Mouse (Mus musculus) brain, embryonic 14.5 days (tissue): ENCODE results near the gene Zfp276.

ENCODE experiments used
- CTCF ChIP-seq: fragments of 200-500 bp; IDR thresholded peaks from 2 replicates; pipeline ENCODE4 v1.5.1; 2012; ENCODE audit warnings: inconsistent platforms, mild to moderate bottlenecking, moderate library complexity, borderline replicate concordance; ENCODE audit not compliant: insufficient read depth, insufficient read length; ENCODE audit errors: extremely low read depth
- POLR2A ChIP-seq: fragments of 200-500 bp; IDR thresholded peaks from 2 replicates; pipeline ENCODE4 v1.6.1; 2012; ENCODE audit warnings: mild to moderate bottlenecking, inconsistent platforms, borderline replicate concordance; ENCODE audit not compliant: poor library complexity, insufficient read depth, insufficient read length, severe bottlenecking; ENCODE audit errors: extremely low read depth

DNA sequence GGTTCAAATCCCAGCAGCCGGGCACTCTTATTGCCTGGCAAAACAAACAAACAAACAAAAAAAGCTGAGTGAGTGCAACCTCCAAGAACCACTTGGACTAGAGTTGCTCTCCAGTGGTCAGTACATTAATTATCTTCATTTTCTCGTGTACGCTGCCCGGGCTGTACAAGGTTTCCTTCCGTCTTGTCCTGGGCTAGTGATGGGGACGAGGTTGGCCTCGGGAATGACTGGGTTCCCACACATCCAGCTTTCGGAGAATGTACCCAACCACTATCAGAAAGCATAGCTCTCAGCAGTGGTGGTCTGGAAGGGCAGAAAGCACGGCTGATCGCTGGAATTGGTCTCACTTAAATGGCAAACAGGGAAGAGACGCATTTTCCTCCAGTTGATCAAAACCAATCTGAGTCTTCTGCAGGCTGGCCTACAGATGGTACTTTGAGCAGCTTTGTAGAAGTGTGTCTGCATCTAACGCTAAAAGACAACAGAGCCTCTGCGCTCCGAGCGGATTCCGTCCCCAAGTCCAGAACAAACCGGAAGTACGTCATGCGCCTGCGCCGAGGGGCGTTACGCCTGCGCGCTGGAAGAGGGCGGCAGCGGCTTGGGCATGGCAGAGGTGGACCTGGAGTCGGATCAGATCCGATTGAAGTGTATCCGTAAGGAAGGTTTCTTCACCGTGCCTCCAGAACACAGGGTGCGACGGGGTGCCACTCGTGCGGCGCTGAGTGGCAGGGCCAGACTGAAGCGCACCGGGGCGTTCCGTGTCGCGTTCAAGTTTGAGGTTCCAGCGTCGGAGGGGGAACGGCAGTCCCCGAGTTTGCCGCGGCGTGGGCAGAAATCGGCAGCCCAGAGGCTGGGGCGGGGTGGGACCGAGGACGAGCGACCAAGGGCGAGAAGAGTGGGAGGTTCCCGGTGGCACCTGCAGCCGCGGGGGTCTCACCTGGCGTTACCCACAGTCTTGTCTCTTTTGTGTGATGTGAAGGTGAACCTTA is 29.4 kb upstream of the Zfp276 start, which contains the start of gene Cdk10:
- TF ChIP-seq POLR2A (peak; percentile 65; the same call in 1 of the 2 replicates), CTCF (no peak)
